Mouse (Mus musculus) embryonic facial prominence, embryonic 13.5 days (tissue): ENCODE measurements around the gene Fdxr. TPM values are rescaled to one million over a fixed set of nuclear protein-coding genes. Genes with fewer than 3 reads are reported as not detected.

Source experiments
- ATAC-seq: fragments of 200-750 bp; cut with Nextera tagmentation; 2 replicates; pipeline ENCODE4 v1.8.0; 2017; ENCODE audit warnings: low read depth; ENCODE audit not compliant: insufficient number of reproducible peaks, insufficient read depth, low FRiP score, low TSS enrichment
- H3K27ac ChIP-seq: fragments of 300-500 bp; sonication (generic); 2 replicates; pipeline ENCODE4 v1.5.1; 2015; ENCODE audit warnings: moderate library complexity, mild to moderate bottlenecking, inconsistent platforms
- H3K27me3 ChIP-seq: fragments of 300-500 bp; sonication (generic); 2 replicates; pipeline ENCODE4 v1.6.1; 2015; ENCODE audit warnings: mild to moderate bottlenecking, inconsistent platforms
- H3K36me3 ChIP-seq: fragments of 300-500 bp; sonication (generic); 2 replicates; pipeline ENCODE4 v1.6.1; 2015; ENCODE audit warnings: mild to moderate bottlenecking, inconsistent platforms
- H3K4me1 ChIP-seq: fragments of 300-500 bp; sonication (generic); 2 replicates; pipeline ENCODE4 v1.6.1; 2015; ENCODE audit warnings: inconsistent platforms
- H3K4me2 ChIP-seq: fragments of 300-500 bp; sonication (generic); 2 replicates; pipeline ENCODE4 v1.6.1; 2015; ENCODE audit warnings: moderate library complexity, mild to moderate bottlenecking, inconsistent platforms
- H3K4me3 ChIP-seq: fragments of 300-500 bp; sonication (generic); 2 replicates; pipeline ENCODE4 v1.5.1; 2015; ENCODE audit warnings: mild to moderate bottlenecking, inconsistent platforms
- H3K9ac ChIP-seq: fragments of 300-500 bp; sonication (generic); 2 replicates; pipeline ENCODE4 v1.6.1; 2015; ENCODE audit warnings: mild to moderate bottlenecking, inconsistent platforms
- H3K9me3 ChIP-seq: fragments of 300-500 bp; sonication (generic); 2 replicates; pipeline ENCODE4 v1.6.1; 2016; ENCODE audit warnings: inconsistent platforms
- WGBS: fragments of 180-500 bp; shearing (Covaris S2); methylation state at CpG from one replicate; pipeline ENCODE4 v1.1.7; 2015; ENCODE audit warnings: mixed read lengths; 5-methylcytosine and 5-hydroxymethylcytosine counted together
- polyA plus RNA-seq: library from polyadenylated mRNA; unstranded; fragments of >200 nt; fragmentation: Nextera tagmentation; extraction: Ambion mirVana; gene quantifications from 2 replicates; pipeline ENCODE4 v1.2.1, GENCODE M21; 2015

Fdxr gene
- polyA plus RNA-seq, 1 experiment from 2014 or later, result 14.5 TPM

DNA sequence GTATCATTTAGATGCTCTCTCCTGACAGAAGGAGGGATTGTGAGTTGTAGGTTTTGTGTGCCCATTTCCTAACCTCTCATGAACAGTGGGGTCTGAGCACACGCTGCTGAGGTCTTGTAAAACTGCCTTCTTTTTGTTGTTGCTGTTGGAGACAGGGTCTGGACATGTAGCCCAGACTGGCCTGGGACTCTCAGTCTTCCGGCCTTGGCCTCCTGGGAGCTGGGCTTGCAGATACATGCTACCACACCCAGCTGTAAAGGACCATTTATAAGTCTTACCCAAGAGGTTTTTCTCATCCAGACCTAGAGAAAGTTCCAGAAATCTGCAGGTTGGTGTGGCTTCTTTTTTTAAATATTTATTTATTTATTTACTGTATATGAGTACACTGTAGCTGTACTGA, 11.5 kb upstream of the Fdxr start:
- no peaks in the 10 kb centered on the region for H3K36me3 ChIP-seq
- no peaks in the 10 kb centered on the region for H3K4me1 ChIP-seq
- H3K27ac ChIP-seq, result no peak overlapping the region
- H3K9me3 ChIP-seq, result no peaks in the 10 kb centered on the region
- no peak overlapping the region for H3K9ac ChIP-seq
- H3K27me3 ChIP-seq, result no peaks in the 10 kb centered on the region
- H3K4me3 ChIP-seq, result no peak overlapping the region
- no peak for ATAC-seq
- 95% methylated on average over 2 of the region's 2 CpGs for WGBS
- H3K4me2 ChIP-seq, result no peak overlapping the region

DNA sequence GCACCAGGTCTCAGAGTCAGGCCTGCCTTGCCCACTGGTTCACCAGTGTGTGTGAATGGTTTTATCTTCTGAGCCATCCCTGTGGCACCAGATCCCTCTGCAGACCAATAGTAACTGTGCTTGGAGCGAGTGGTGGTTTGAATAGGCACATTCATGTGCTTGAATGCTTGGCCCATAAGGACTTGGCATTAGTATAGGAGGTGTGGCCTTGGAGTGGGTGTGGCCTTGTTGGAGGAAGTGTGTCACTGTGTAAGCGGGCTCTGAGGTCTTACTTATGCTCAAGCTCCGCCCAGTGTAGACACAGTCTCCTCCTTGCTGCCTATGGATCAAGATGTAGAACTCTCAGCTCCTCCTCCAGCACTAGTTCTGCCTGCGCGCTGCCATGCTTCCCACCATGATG, 10.5 kb upstream of the Fdxr start:
- Histone ChIP-seq H3K4me3 (no peak overlapping the region), H3K9ac (no peak overlapping the region), H3K4me2 (no peak overlapping the region), H3K9me3 (no peaks in the 10 kb centered on the region), H3K27me3 (no peaks in the 10 kb centered on the region), H3K4me1 (no peaks in the 10 kb centered on the region), H3K36me3 (no peaks in the 10 kb centered on the region), H3K27ac (no peak overlapping the region)
- 80% methylated on average over 5 of the region's 5 CpGs for WGBS
- ATAC-seq, result no peak

DNA sequence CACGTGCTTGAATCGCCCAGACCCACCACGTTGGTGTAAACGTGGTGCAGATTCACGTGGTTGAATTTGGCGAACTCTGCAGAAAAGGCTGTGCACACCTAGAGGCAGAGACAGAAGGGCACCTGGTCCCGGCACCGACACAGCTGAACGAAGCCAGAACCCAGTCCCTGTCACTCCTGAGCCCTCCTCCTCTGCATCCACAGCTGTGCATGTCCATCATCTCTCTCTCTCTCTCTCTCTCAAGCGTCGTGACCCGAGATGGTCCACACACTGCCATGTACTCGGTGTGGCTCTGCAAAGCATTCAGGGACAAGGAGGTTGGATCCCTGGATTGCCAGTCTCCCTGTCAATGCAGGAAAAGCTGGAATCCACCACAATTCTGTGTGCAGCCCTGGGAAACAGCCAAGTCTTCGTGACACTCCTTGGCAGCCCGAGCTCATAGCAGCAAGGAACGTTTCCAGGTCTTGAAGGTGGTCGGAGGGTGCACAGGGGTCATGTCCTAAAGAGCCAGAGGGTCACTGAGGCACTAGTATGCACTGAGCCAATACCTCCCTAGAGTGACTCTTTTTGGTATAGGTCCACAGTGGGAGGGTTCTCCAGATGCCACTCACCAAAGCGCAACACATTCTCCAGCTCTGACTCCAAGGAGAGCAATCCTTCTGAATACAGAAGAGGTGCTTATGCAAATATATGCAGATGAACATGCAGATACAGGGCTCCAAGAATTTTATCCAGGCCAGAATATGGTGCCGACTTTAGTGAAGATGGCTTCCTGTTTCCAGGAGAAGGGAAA, 9.5 kb upstream of the Fdxr start:
- 73% methylated on average over 19 of the region's 19 CpGs for WGBS
- no peak overlapping the region for H3K4me3 ChIP-seq
- no peak overlapping the region for H3K4me2 ChIP-seq
- H3K4me1 ChIP-seq, result no peaks in the 10 kb centered on the region
- no peaks in the 10 kb centered on the region for H3K27me3 ChIP-seq
- no peaks in the 10 kb centered on the region for H3K36me3 ChIP-seq
- ATAC-seq, result no peak
- no peaks in the 10 kb centered on the region for H3K9me3 ChIP-seq
- no peak overlapping the region for H3K27ac ChIP-seq
- H3K9ac ChIP-seq, result no peak overlapping the region

DNA sequence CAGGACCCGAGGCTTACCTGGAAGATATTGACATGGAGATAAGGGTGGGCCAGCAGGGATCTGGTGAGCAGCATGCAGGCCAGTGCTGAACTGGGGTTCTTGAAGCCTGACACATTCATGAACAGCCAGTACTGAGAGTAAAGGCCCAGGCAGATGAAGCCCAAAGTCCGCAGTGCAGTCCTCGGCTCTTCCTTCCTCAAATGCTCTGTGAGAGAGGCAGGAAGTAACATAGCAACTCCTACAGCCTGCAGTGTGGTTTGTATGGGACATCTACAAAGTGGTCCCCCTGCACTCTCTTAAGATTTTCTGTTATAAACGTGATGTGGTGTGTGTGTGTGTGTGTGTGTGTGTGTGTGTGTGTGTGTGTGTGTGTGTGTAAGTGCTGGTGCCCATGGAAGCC, 8.4 kb upstream of the Fdxr start:
- no peak for ATAC-seq
- Histone ChIP-seq H3K36me3 (no peaks in the 10 kb centered on the region), H3K27me3 (no peaks in the 10 kb centered on the region), H3K9ac (no peak overlapping the region), H3K27ac (no peak overlapping the region), H3K9me3 (no peaks in the 10 kb centered on the region), H3K4me2 (no peak overlapping the region), H3K4me3 (no peak overlapping the region), H3K4me1 (no peaks in the 10 kb centered on the region)
- WGBS, result 63% methylated on average over 4 of the region's 4 CpGs

DNA sequence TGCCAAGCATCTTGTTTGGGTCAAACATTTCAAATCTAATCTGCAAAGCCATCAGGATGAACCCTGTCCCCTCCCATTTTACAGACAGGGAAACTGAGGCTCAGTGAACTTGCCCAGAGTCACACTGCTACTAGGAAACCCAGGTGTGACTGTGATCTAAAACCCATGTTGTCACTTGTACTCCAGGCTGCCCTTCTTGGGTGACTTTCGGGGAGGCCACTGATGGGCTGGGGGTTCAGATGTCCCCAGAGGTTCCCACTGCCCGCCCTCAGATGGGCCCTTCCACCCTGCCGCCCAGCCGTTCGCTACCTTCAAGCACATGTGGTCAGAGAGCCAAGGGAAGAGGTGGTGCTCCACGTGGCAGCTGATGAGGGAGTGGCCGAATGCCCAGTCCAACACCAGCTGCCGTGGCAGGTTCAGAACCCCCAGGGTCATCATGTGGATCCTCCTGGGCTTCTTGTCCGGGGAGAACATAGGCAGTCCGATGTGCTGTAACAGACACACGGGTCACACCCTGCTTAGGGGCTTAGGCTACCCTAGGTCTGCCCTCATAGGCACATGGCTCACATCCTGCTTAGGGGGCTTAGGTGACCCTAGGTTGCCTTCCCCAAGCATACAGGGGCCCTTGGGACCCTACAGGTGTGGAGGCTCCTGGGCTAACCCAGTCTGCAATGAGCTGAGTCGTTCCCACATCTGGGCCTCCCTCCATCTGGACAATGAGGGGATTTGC, 7.2 kb upstream of the Fdxr start:
- Histone ChIP-seq H3K27ac (no peak overlapping the region), H3K27me3 (no peaks in the 10 kb centered on the region), H3K9ac (no peak overlapping the region), H3K9me3 (no peaks in the 10 kb centered on the region), H3K4me3 (no peak overlapping the region), H3K36me3 (no peaks in the 10 kb centered on the region), H3K4me2 (no peak overlapping the region), H3K4me1 (no peaks in the 10 kb centered on the region)
- ATAC-seq, result no peak
- WGBS, result 86% methylated on average over 12 of the region's 12 CpGs

DNA sequence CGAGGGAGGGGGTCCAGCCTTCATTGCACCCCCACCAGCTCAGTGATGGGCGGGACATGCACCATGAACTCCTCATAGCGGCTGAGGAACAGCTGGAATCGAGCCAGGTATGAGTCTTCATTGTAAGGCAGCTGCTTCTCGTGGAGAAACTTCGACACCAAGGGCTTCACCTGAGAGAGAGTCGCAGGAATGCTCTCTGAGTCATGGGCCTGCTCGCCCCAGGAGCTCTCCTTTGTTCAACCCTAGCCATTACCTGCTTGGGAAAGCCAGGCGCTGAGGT, 6.6 kb upstream of the Fdxr start:
- no peaks in the 10 kb centered on the region for H3K4me1 ChIP-seq
- H3K9ac ChIP-seq, result no peak overlapping the region
- no peaks in the 10 kb centered on the region for H3K36me3 ChIP-seq
- H3K4me3 ChIP-seq, result no peak overlapping the region
- H3K27me3 ChIP-seq, result no peaks in the 10 kb centered on the region
- ATAC-seq, result no peak
- no peaks in the 10 kb centered on the region for H3K9me3 ChIP-seq
- H3K27ac ChIP-seq, result no peak overlapping the region
- H3K4me2 ChIP-seq, result no peak overlapping the region
- 72% methylated on average over 9 of the region's 9 CpGs for WGBS

DNA sequence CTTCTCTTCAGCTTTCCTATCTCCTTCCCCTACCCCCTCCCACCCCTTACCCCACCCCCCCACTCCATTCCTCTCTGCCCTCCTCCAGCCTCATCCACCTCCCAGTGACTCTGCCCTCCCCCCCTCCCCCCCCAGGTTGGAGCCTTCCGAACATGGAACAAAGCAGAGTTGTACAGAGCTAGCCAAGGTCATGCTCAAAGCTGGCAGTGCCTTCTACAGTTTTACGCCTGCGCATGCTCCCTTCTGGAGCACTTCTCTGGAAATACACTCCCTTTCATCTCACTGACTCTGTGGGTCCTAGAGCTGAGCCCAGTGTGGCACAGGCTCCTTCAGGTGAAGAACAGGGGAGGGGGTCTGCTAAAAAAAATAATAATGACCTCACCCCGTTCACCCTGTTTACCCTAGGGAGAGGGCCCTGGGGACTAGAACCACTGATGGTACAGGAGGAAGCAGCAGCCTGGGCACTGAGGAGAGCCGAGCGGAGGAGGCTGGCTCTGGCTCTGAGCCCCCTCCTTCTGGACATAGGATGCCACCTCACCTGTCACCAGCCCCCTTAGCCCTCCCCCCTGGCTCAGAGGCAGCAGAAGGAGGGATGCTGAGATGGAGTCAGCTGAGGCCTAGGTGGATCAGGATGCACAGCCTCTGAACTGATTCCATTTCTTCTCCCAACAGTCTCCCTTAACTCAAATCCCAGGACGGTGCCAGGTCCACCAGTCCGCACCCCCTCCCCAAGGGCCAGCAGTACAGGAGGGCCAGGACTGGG, 6.1 kb upstream of the Fdxr start:
- Histone ChIP-seq H3K36me3 (no peaks in the 10 kb centered on the region), H3K9me3 (no peaks in the 10 kb centered on the region), H3K4me1 (peaks cover 3% of the 10 kb centered on the region), H3K9ac (no peak overlapping the region), H3K27ac (no peak overlapping the region), H3K4me2 (no peak overlapping the region), H3K4me3 (no peak overlapping the region), H3K27me3 (no peaks in the 10 kb centered on the region)
- ATAC-seq, result no peak
- WGBS, result 83% methylated on average over 8 of the region's 8 CpGs

DNA sequence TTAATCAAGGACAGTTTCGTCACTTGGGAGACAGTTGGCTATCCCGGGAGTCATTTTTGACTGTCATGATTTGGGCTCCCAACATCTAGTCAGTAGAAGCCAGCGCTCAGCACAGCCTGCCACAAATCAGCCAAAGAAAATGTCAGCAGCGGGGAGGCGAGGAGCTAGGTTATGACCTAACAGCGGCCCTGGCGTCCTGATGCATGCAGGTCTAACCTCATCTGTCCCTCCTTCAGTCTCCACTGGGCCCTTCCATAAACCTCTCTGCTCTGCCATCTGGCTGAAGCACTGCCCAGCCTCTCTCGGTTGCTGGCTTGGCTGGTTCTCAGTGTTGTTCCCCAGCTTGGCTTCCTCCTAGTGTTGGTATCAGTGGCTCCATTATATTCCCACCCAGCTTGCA, 5.4 kb upstream of the Fdxr start:
- Histone ChIP-seq H3K36me3 (no peaks in the 10 kb centered on the region), H3K27ac (no peak overlapping the region), H3K27me3 (no peaks in the 10 kb centered on the region), H3K4me3 (no peak overlapping the region), H3K4me2 (no peak overlapping the region), H3K4me1 (peaks cover 6% of the 10 kb centered on the region), H3K9ac (no peak overlapping the region), H3K9me3 (no peaks in the 10 kb centered on the region)
- ATAC-seq, result no peak
- 75% methylated on average over 8 of the region's 8 CpGs for WGBS

DNA sequence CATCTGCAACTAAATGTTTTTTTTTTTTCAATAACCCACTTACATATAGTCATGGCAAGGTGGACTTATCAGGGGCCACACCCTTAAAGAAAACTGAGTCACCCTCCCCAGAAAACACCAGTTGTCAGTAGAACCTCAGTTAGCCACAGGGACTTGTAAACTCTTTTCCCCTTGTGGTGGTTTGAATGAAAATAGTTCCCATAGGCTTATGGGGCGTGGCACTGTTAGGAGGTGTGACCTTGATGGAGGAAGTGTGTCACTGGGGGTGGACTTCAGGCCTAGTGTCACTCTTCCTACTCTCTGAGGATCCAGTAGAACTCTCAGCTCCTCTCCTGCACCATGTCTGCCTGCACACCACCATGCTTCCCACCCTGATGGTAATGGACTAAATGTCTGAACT, 2.9 kb upstream of the Fdxr start:
- H3K9ac ChIP-seq, result no peak overlapping the region
- 52% methylated on average over 1 of the region's 1 CpGs for WGBS
- no peak overlapping the region for H3K4me2 ChIP-seq
- H3K4me3 ChIP-seq, result no peak overlapping the region
- H3K9me3 ChIP-seq, result no peaks in the 10 kb centered on the region
- no peak overlapping the region for H3K27ac ChIP-seq
- H3K27me3 ChIP-seq, result no peaks in the 10 kb centered on the region
- no peak for ATAC-seq
- peaks cover 18% of the 10 kb centered on the region for H3K4me1 ChIP-seq
- no peaks in the 10 kb centered on the region for H3K36me3 ChIP-seq

DNA sequence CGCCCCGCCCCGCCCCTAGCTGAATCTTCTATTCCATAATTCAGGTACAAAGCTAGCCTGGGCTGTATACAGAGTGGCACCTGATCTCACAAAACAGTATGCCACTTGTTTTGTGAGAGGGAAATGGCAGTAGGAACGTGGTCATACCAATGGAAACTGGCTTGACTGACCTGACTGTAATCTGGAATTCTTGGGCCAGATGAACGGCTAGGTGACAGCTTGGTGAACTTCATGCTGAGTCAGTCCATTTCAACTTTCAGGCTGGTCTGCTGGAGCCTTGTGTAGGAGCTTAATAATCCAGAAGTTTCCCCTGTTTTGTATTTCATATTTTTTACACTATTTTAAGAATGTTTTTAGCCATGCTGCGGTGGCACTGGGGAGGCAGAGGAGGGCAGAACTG, 1.3 kb upstream of the Fdxr start:
- Histone ChIP-seq H3K4me3 (peak overlapping the region; percentile 70; the same call in 1 of the 2 replicates), H3K4me1 (peaks cover 18% of the 10 kb centered on the region), H3K9me3 (no peaks in the 10 kb centered on the region), H3K4me2 (peak overlapping the region; percentile 67), H3K27ac (no peak overlapping the region), H3K36me3 (no peaks in the 10 kb centered on the region), H3K9ac (no peak overlapping the region), H3K27me3 (no peaks in the 10 kb centered on the region)
- ATAC-seq, result no peak
- WGBS, result 77% methylated on average over 6 of the region's 6 CpGs

DNA sequence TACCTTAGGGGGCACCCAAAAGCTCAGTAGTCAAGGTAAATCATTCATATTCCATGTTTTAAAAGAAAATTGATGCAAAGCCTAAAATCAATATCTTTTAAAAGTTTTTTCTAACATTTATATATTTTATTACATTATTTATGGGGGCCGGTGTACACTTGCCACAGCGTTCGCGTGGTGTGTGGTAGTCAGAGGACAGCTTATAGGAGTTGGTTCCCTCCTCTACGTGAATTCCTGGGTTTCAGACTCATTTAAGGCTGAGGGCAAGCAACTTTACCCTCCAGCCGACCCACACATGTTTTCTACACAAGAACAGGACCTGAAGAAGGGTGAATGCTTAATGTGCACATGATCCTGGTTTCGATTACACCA, 740 bp upstream of the Fdxr start:
- no peaks in the 10 kb centered on the region for H3K9me3 ChIP-seq
- H3K4me1 ChIP-seq, result peaks cover 18% of the 10 kb centered on the region
- H3K27me3 ChIP-seq, result no peaks in the 10 kb centered on the region
- peak overlapping the region; percentile 67 for H3K4me2 ChIP-seq
- H3K4me3 ChIP-seq, result peak overlapping the region; percentile 70
- H3K9ac ChIP-seq, result peak overlapping the region; percentile 67
- 18% methylated on average over 7 of the region's 7 CpGs for WGBS
- no peak for ATAC-seq
- no peaks in the 10 kb centered on the region for H3K36me3 ChIP-seq
- H3K27ac ChIP-seq, result peak overlapping the region; percentile 71

DNA sequence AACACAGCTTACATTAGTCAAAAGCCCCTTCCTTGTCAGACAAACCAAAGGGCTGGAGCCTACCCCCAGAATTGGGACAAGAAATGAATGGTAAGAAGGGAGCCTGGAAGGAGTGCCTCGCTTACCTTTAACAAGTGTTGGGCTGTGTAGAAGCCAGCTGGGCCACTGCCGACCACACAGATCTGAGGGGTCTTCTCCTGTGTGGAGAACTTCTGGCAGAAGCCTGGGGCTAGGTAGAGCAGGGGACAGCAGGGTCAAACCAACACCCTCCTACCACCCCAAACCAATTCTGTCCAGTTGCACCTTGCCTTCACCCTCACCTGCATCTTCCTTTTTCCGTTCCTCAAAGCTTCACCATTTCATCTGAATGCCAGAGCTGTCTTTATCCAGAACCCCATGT, 896 bp downstream of the Fdxr start:
- Histone ChIP-seq H3K27ac (no peak overlapping the region), H3K4me2 (peak overlapping the region; percentile 87), H3K4me3 (peak overlapping the region; percentile 70), H3K9ac (peak overlapping the region; percentile 84), H3K36me3 (peaks cover 1% of the 10 kb centered on the region; the same call in 1 of the 2 replicates), H3K27me3 (no peaks in the 10 kb centered on the region), H3K4me1 (peaks cover 18% of the 10 kb centered on the region), H3K9me3 (no peaks in the 10 kb centered on the region)
- 65% methylated on average over 3 of the region's 3 CpGs for WGBS
- no peak for ATAC-seq
